Mouse (Mus musculus) kidney, postnatal 25 days (tissue): ENCODE results near the gene Zfp444.
A peak's percentile ranks its signal among the peaks of the same experiment; 100 is the strongest.

Source experiments
- DNase-seq, 2 experiments: peaks; one replicate each; pipeline ENCODE4 v3.0.0; 2021; ENCODE audit warnings: mixed read lengths in 2 of 2

Zfp444 gene

GRCm38 (mm10) chr7:6221978-6222377 lies 50.0 kb downstream of the Zfp444 start, which contains the start of gene Zscan5b:
Gene Zscan5b, plus strand, starts transcription at chr7:6222278.
- no peak for DNase-seq

GRCm38 (mm10) chr7:6228491-6228890 lies 56.5 kb downstream of the Zfp444 start:
- peak in 1 of 2 experiments; percentile 41 for DNase-seq

- DNase-seq, result no peak
Measured at GRCm38 (mm10) chr7:6239787-6240186, 67.8 kb downstream of the Zfp444 start.

- peak; percentile 51 to 58 for DNase-seq
Measured at GRCm38 (mm10) chr7:6240841-6241425, 68.9 kb downstream of the Zfp444 start.
